Mouse (Mus musculus) MEL (cell line): ENCODE data around the gene Txnrd1. TPM values are rescaled to one million over a fixed set of nuclear protein-coding genes. Genes with fewer than 3 reads are reported as not detected.

Source experiments
- DNase-seq: peaks from one replicate; pipeline ENCODE4 v3.0.0; 2011; ENCODE audit warnings: low read depth, low spot score
- H3K27ac ChIP-seq: 2 replicates; pipeline ENCODE4 v1.5.1; 2012; ENCODE audit warnings: low read depth, mild to moderate bottlenecking, control low read depth, low read length, moderate library complexity; ENCODE audit not compliant: control insufficient read depth
- H3K27me3 ChIP-seq, 2 experiments: fragments of 150-350 bp in 1 of 2; sonication (generic) in 1 of 2; 2 replicates each; pipeline ENCODE4 v1.6.1; 2012; ENCODE audit warnings: low read length in 2 of 2, mild to moderate bottlenecking in 2 of 2, improper control_type of control experiment in 1 of 2, moderate library complexity in 1 of 2; ENCODE audit not compliant: insufficient read depth in 2 of 2, control insufficient read depth in 1 of 2
- H3K36me3 ChIP-seq, 2 experiments: 2 replicates each; pipeline ENCODE4 v1.6.1; 2012 to 2014; ENCODE audit warnings: low read length in 2 of 2, improper control_type of control experiment in 1 of 2, inconsistent platforms in 1 of 2, mild to moderate bottlenecking in 1 of 2; ENCODE audit not compliant: insufficient read depth in 2 of 2, control insufficient read depth in 1 of 2
- H3K4me1 ChIP-seq, 2 experiments: fragments of 150-350 bp in 1 of 2; sonication (generic) in 1 of 2; 2 replicates each; pipeline ENCODE4 v1.6.1; 2012; ENCODE audit warnings: low read length in 2 of 2, improper control_type of control experiment in 1 of 2, mild to moderate bottlenecking in 1 of 2; ENCODE audit not compliant: insufficient read depth in 2 of 2, control insufficient read depth in 1 of 2
- H3K4me3 ChIP-seq, 2 experiments: fragments of 150-350 bp in 1 of 2; sonication (generic) in 1 of 2; 2 replicates each; pipeline ENCODE4 v1.5.1; 2012; ENCODE audit warnings: low read depth in 2 of 2, low read length in 2 of 2, mild to moderate bottlenecking in 2 of 2, moderate library complexity in 2 of 2, control low read depth in 1 of 2, improper control_type of control experiment in 1 of 2; ENCODE audit not compliant: control insufficient read depth in 1 of 2, insufficient read depth in 1 of 2
- H3K79me2 ChIP-seq: 2 replicates; pipeline ENCODE4 v1.6.1; 2012; ENCODE audit warnings: mild to moderate bottlenecking, low read length, moderate library complexity; ENCODE audit not compliant: control insufficient read depth, poor library complexity, insufficient read depth
- H3K9ac ChIP-seq: 2 replicates; pipeline ENCODE4 v1.6.1; 2012; ENCODE audit warnings: low read depth, mild to moderate bottlenecking, control low read depth, low read length, moderate library complexity; ENCODE audit not compliant: control insufficient read depth, poor library complexity, severe bottlenecking
- H3K9me3 ChIP-seq: fragments of 150-350 bp; sonication (generic); replicated peaks from 2 replicates; pipeline ENCODE4 v1.6.1; 2012; ENCODE audit warnings: mild to moderate bottlenecking, low read length, improper control_type of control experiment, moderate library complexity; ENCODE audit not compliant: insufficient read depth
- CTCF ChIP-seq, 3 experiments: IDR thresholded peaks in 2 of 3; conservative IDR thresholded peaks in 1 of 3; 2 replicates each; pipeline ENCODE4 v1.5.1; 2011 to 2012; ENCODE audit warnings: low read length in 3 of 3, low read depth in 2 of 3, mild to moderate bottlenecking in 2 of 3, improper control_type of control experiment in 1 of 3, inconsistent platforms in 1 of 3, mixed read lengths in 1 of 3, moderate library complexity in 1 of 3; ENCODE audit not compliant: control insufficient read depth in 1 of 3, insufficient read depth in 1 of 3, poor library complexity in 1 of 3, severe bottlenecking in 1 of 3
- GATA1 ChIP-seq: IDR thresholded peaks from 2 replicates; pipeline ENCODE4 v1.6.1; 2011; ENCODE audit warnings: low read depth, low read length, improper control_type of control experiment
- HCFC1 ChIP-seq: IDR thresholded peaks from 2 replicates; pipeline ENCODE4 v1.6.1; 2012; ENCODE audit warnings: low read depth, mild to moderate bottlenecking, inconsistent platforms, low read length, improper control_type of control experiment, moderate library complexity
- JUND ChIP-seq: IDR thresholded peaks from 2 replicates; pipeline ENCODE4 v1.6.1; 2011; ENCODE audit warnings: low read depth, mild to moderate bottlenecking, improper control_type of control experiment, low read length
- MAFK ChIP-seq: IDR thresholded peaks from 2 replicates; pipeline ENCODE4 v1.6.1; 2011; ENCODE audit warnings: low read depth, mild to moderate bottlenecking, low read length, improper control_type of control experiment, borderline replicate concordance
- MAZ ChIP-seq: IDR thresholded peaks from 2 replicates; pipeline ENCODE4 v1.6.1; 2012; ENCODE audit warnings: low read depth, mild to moderate bottlenecking, inconsistent platforms, low read length, improper control_type of control experiment
- MYC ChIP-seq: IDR thresholded peaks from 2 replicates; pipeline ENCODE4 v1.6.1; 2011; ENCODE audit warnings: low read depth, mild to moderate bottlenecking, low read length, improper control_type of control experiment, moderate library complexity
- NELFE ChIP-seq: IDR thresholded peaks from 2 replicates; pipeline ENCODE4 v1.6.1; 2011; ENCODE audit warnings: low read depth, low read length, improper control_type of control experiment
- NRF1 ChIP-seq: IDR thresholded peaks from 2 replicates; pipeline ENCODE4 v1.6.1; 2014; ENCODE audit warnings: low read depth, mild to moderate bottlenecking, inconsistent platforms, low read length, improper control_type of control experiment, moderate library complexity; ENCODE audit not compliant: poor library complexity, insufficient read depth, severe bottlenecking
- POLR2A ChIP-seq, 2 experiments: IDR thresholded peaks; 2 replicates each; pipeline ENCODE4 v1.6.1; 2011 to 2012; ENCODE audit warnings: low read length in 2 of 2, mild to moderate bottlenecking in 2 of 2, control low read depth in 1 of 2, improper control_type of control experiment in 1 of 2, low read depth in 1 of 2, moderate library complexity in 1 of 2; ENCODE audit not compliant: control insufficient read depth in 1 of 2, insufficient read depth in 1 of 2, poor library complexity in 1 of 2
- POLR2AphosphoS5 ChIP-seq: IDR thresholded peaks from 2 replicates; pipeline ENCODE4 v1.6.1; 2012; ENCODE audit warnings: low read depth, borderline replicate concordance, mild to moderate bottlenecking, inconsistent platforms, low read length, moderate library complexity, mixed read lengths
- RAD21 ChIP-seq: IDR thresholded peaks from 2 replicates; pipeline ENCODE4 v1.6.1; 2011; ENCODE audit warnings: mild to moderate bottlenecking, low read depth, low read length, improper control_type of control experiment
- TCF12 ChIP-seq: IDR thresholded peaks from 2 replicates; pipeline ENCODE4 v1.6.1; 2014; ENCODE audit warnings: low read depth, mild to moderate bottlenecking, inconsistent platforms, low read length, improper control_type of control experiment, moderate library complexity
- UBTF ChIP-seq: IDR thresholded peaks from 2 replicates; pipeline ENCODE4 v1.6.1; 2012; ENCODE audit warnings: low read depth, mild to moderate bottlenecking, inconsistent platforms, low read length, improper control_type of control experiment, moderate library complexity, borderline replicate concordance; ENCODE audit not compliant: insufficient read depth
- ZC3H11A ChIP-seq: IDR thresholded peaks from 2 replicates; pipeline ENCODE4 v1.6.1; 2012; ENCODE audit warnings: low read depth, mild to moderate bottlenecking, inconsistent platforms, low read length, improper control_type of control experiment
- ZNF384 ChIP-seq: IDR thresholded peaks from 2 replicates; pipeline ENCODE4 v1.6.1; 2012; ENCODE audit warnings: low read depth, mild to moderate bottlenecking, inconsistent platforms, low read length, improper control_type of control experiment
- polyA plus RNA-seq, 2 experiments: library from polyadenylated mRNA; stranded (reverse) in 1 of 2; unstranded in 1 of 2; fragments of >175 nt in 1 of 2; fragments of >200 nt in 1 of 2; gene quantifications; 2 replicates each; pipeline versions ENCODE4 v1.2.1 to v1.2.4; 2012; ENCODE audit warnings: low replicate concordance in 2 of 2, low read depth in 1 of 2; ENCODE audit not compliant: insufficient read length in 2 of 2, insufficient read depth in 1 of 2, missing spikeins in 1 of 2
- total RNA-seq: library from RNA; depleted of rRNA; stranded (reverse); fragments of 300-350 nt; gene quantifications from 2 replicates; pipeline ENCODE4 v1.2.3, GENCODE M21; 2012

The Txnrd1 gene
- total and polyA plus RNA-seq, 3 experiments = 91.6 to 127 TPM; not detected in 1

DNA sequence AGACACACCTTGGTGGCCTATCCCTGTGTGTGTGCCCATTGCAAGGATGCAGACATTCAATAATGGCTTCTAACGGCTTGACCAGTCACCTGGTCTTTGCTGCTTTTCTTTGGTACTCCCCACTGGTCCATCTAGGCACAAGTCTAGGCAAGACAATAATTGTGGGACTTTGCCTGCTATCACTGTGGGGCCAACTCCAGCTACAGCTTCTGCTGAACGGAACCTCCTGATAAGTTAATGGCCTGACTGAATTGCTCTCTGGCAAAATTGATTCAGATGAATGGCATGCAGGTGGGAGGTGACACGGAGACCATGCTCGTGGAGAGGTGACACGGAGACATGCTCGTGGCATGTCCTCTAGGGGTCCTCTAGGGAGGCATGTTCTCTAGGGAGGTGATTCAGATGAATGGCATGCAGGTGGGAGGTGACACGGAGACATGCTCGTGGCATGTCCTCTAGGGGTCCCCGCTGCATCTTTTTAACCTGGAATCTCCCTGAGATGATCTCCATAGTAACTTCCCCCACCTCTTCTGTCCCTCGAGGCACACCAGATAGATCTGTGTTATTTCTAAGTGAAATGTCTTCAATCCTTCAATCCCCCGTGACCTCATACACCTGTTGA lies 35.3 kb upstream of the Txnrd1 start:
- Histone ChIP-seq H3K9me3 (no peaks in the 10 kb centered on the region), H3K9ac (no peak overlapping the region)
- no peak for DNase-seq
- no peak for TF ChIP-seq POLR2AphosphoS5
- TF ChIP-seq GATA1 = no peak
- TF ChIP-seq CTCF (IDR thresholded peaks at IDR 0.05 in 2 of 3, conservative IDR thresholded peaks at IDR 0.05 in 1 of 3; ENCODE audit: control insufficient read depth in 1 of 3, insufficient read depth in 1 of 3, low read depth in 2 of 3, low read length in 3 of 3, poor library complexity in 1 of 3, severe bottlenecking in 1 of 3) = peak; percentile 6 to 35 (median 32); a peak in 4 of 6 replicates
- TF ChIP-seq JUND = no peak
- TF ChIP-seq, all 39 proteins: peak for 1
- H3K4me3 ChIP-seq = no peak overlapping the region
- H3K36me3 ChIP-seq = peaks cover 0 to 5% of the 10 kb centered on the region in 2 experiments; a peak in 2 of 4 replicates
- no peak overlapping the region for H3K27ac ChIP-seq
- no peaks in the 10 kb centered on the region for H3K27me3 ChIP-seq
- H3K4me1 ChIP-seq = peaks cover 6 to 11% of the 10 kb centered on the region in 2 experiments
- no peaks in the 10 kb centered on the region for H3K79me2 ChIP-seq

- no peak overlapping the region for H3K4me3 ChIP-seq
- no peaks in the 10 kb centered on the region for H3K27me3 ChIP-seq
- H3K9ac ChIP-seq = no peak overlapping the region
- peaks cover 6 to 11% of the 10 kb centered on the region in 2 experiments for H3K4me1 ChIP-seq
- TF ChIP-seq MAFK = no peak
- TF ChIP-seq MAZ = no peak
- no peak for TF ChIP-seq POLR2A (IDR thresholded peaks at IDR 0.05; ENCODE audit: control insufficient read depth in 1 of 2, insufficient read depth in 1 of 2, low read depth in 1 of 2, low read length in 2 of 2, poor library complexity in 1 of 2)
- no peak for TF ChIP-seq NELFE
- TF ChIP-seq GATA1 = no peak
- TF ChIP-seq RAD21 = no peak
- TF ChIP-seq HCFC1 = no peak
- no peak for TF ChIP-seq NRF1
- TF ChIP-seq UBTF = no peak
- TF ChIP-seq MYC = no peak
- TF ChIP-seq TCF12 = no peak
- no peak for TF ChIP-seq ZNF384
- no peak for TF ChIP-seq ZC3H11A
- TF ChIP-seq, all 39 proteins: peak for 0
- DNase-seq = no peak
- Histone ChIP-seq H3K27ac (no peak overlapping the region), H3K79me2 (no peaks in the 10 kb centered on the region), H3K9me3 (no peaks in the 10 kb centered on the region), H3K36me3 (peaks cover 0 to 5% of the 10 kb centered on the region in 2 experiments; a peak in 2 of 4 replicates)
These were observed 33.7 kb upstream of the Txnrd1 start for GRCm38 (mm10) chr10:82800094-82800493.
